ENCODE assay signal across 24 mouse cellular contexts in genomic region chr7:6239787-6240186, GRCm38 (mm10). TPM values are rescaled to one million over a fixed set of nuclear protein-coding genes. Genes with fewer than 3 reads are reported as not detected.
DNase-seq lines count a peak whose midpoint lies in the region; ATAC-seq and TF ChIP-seq lines count a peak whose summit lies in the region.
"Had no signal": no experiment of that assay in that cellular context is flagged by ENCODE, and none has a peak within 500 bp of the region (broad histone marks: within the 10 kb centered on the region; RNA-seq: fewer than 3 reads in every experiment).

No protein-coding gene starts in this region.

- peak overlapping the region; percentile 62 for H3K9ac ChIP-seq in ES-E14 (ENCODE audit: insufficient read depth, low read depth, low read length, poor library complexity, severe bottlenecking)
- no peak overlapping the region for H3K9ac ChIP-seq in hindbrain, embryonic 11.5 days (ENCODE audit: low read depth, low read length)
- H3K9ac ChIP-seq: embryonic facial prominence, embryonic 12.5 days; forebrain, embryonic 12.5 days; heart, embryonic 15.5 days; hindbrain, embryonic 14.5 days had no signal

- WGBS in hindbrain, embryonic 11.5 days: 56% methylated on average over 11 of the region's 11 CpGs

- no peak for ATAC-seq in hindbrain, embryonic 11.5 days (ENCODE audit: low FRiP score)
- ATAC-seq: forebrain, embryonic 16.5 days had no signal

- H3K9me3 ChIP-seq in ES-E14 (ENCODE audit: control insufficient read depth, insufficient read depth, low read depth, low read length): no peaks in the 10 kb centered on the region
- no peaks in the 10 kb centered on the region for H3K9me3 ChIP-seq in hindbrain, embryonic 11.5 days (ENCODE audit: control insufficient read depth, low read length)
- H3K9me3 ChIP-seq: embryonic facial prominence, embryonic 12.5 days; forebrain, embryonic 12.5 days; heart, embryonic 15.5 days had no signal

- in situ Hi-C loops in ES-E14 (cut with MboI; ENCODE audit: low sequenced_read_pairs in 2 of 2, unreplicated experiment in 2 of 2): no loop called here

- DNase-seq in kidney, adult 9 months: peak; percentile 35
- DNase-seq in kidney, postnatal 10 days: no peak
- peak; percentile 17 for DNase-seq in testis, postnatal 14 days (ENCODE audit: low spot score)
- no peak for DNase-seq in testis, postnatal 10 days (ENCODE audit: low spot score)
- peak; percentile 70 for DNase-seq in ES-E14 (ENCODE audit: low read depth, low spot score)
- no peak for DNase-seq in hindbrain, embryonic 11.5 days (ENCODE audit: low spot score)
- DNase-seq in ovary, postnatal 10 days (ENCODE audit: low spot score): no peak
- DNase-seq: adrenal gland, postnatal 10 days; cerebellum, adult 11-12 months; cerebellum, adult 9-10 months; cerebellum, postnatal 25 days; gastrocnemius, postnatal 10 days; heart, adult 2 months; heart, postnatal 14 days had no signal

- no peak overlapping the region for H3K27ac ChIP-seq in ES-E14 (ENCODE audit: insufficient read depth, low read depth, low read length, poor library complexity, severe bottlenecking)
- H3K27ac ChIP-seq in hindbrain, embryonic 11.5 days (ENCODE audit: low read depth, low read length): no peak overlapping the region
- H3K27ac ChIP-seq: embryonic facial prominence, embryonic 12.5 days; forebrain, embryonic 12.5 days; heart, adult 2 months; heart, embryonic 15.5 days; hindbrain, embryonic 14.5 days had no signal

- no peaks in the 10 kb centered on the region; the same call in 1 of the 2 replicates for H3K36me3 ChIP-seq in ES-E14 (ENCODE audit: control insufficient read depth, insufficient read depth, low read length, poor library complexity, severe bottlenecking)
- no peaks in the 10 kb centered on the region for H3K36me3 ChIP-seq in hindbrain, embryonic 11.5 days (ENCODE audit: control insufficient read depth, insufficient read depth, low read length)
- H3K36me3 ChIP-seq: embryonic facial prominence, embryonic 12.5 days; forebrain, embryonic 12.5 days; heart, embryonic 15.5 days had no signal

- H3K27me3 ChIP-seq in hindbrain, embryonic 11.5 days (ENCODE audit: control insufficient read depth, insufficient read depth, low read length): no peaks in the 10 kb centered on the region
- H3K27me3 ChIP-seq: embryonic facial prominence, embryonic 12.5 days; forebrain, embryonic 12.5 days; heart, embryonic 15.5 days had no signal

- H3K4me2 ChIP-seq in hindbrain, embryonic 11.5 days (replicated peaks; ENCODE audit: low read depth, low read length): no peak overlapping the region
- H3K4me2 ChIP-seq: embryonic facial prominence, embryonic 12.5 days; forebrain, embryonic 12.5 days; heart, embryonic 11.5 days; heart, embryonic 15.5 days; hindbrain, embryonic 14.5 days had no signal

- peaks cover 2 to 11% of the 10 kb centered on the region in 2 experiments; a peak in 2 of 4 replicates for H3K4me1 ChIP-seq in ES-E14 (ENCODE audit: control insufficient read depth in 2 of 2, insufficient read depth in 2 of 2, low read length in 2 of 2, poor library complexity in 1 of 2)
- no peaks in the 10 kb centered on the region for H3K4me1 ChIP-seq in hindbrain, embryonic 11.5 days (replicated peaks; ENCODE audit: control insufficient read depth, insufficient read depth, low read length)
- H3K4me1 ChIP-seq: embryonic facial prominence, embryonic 12.5 days; forebrain, embryonic 12.5 days; heart, embryonic 15.5 days had no signal

- H3K4me3 ChIP-seq in ES-E14 (ENCODE audit: insufficient read depth in 1 of 2, low read depth in 1 of 2, low read length in 2 of 2, poor library complexity in 1 of 2, severe bottlenecking in 1 of 2): peak overlapping the region in 1 of 2 experiments; percentile 38; a peak in 2 of 4 replicates
- H3K4me3 ChIP-seq in hindbrain, embryonic 11.5 days (ENCODE audit: low read depth, low read length): no peak overlapping the region
- H3K4me3 ChIP-seq: embryonic facial prominence, embryonic 12.5 days; forebrain, embryonic 12.5 days; heart, adult 2 months; heart, embryonic 15.5 days had no signal

TF ChIP-seq in ES-E14, 5 proteins besides CTCF, POLR2A, EP300 and RAD21:
- TF ChIP-seq CHD2 (IDR thresholded peaks at IDR 0.05; ENCODE audit: low read depth, low read length) (peak; percentile 75; the same call in 1 of the 2 replicates), ZC3H11A (IDR thresholded peaks at IDR 0.05; ENCODE audit: borderline replicate concordance, low read depth, low read length) (no peak), HCFC1 (IDR thresholded peaks at IDR 0.05; ENCODE audit: borderline replicate concordance, insufficient read depth, low read length) (no peak), MAFK (IDR thresholded peaks at IDR 0.05; ENCODE audit: insufficient read depth, low read depth, low read length) (no peak), ZNF384 (IDR thresholded peaks at IDR 0.05; ENCODE audit: low read depth, low read length) (no peak)

RNA-seq across cellular contexts. Expression of gene Epp13, which starts 12.7 kb away (rescaled TPM):
- total RNA-seq in ES-E14 (2012; rRNA removed): 9.7 and 12.4 TPM in 2 replicates
- not detected in 2 replicates for polyA plus RNA-seq in hindbrain, embryonic 11.5 days (2014; fragmentation: Nextera tagmentation; extraction: Ambion mirVana)
- total RNA-seq: adrenal gland, postnatal 10 days; gastrocnemius, postnatal 10 days; heart, adult 2 months; heart, postnatal 14 days; hematopoietic stem cell, adult 5-6 weeks had no signal
- polyA plus RNA-seq: cortical plate, adult 2 months; embryonic facial prominence, embryonic 12.5 days; forebrain, embryonic 12.5 days; forebrain, embryonic 16.5 days; frontal cortex, adult 2 months; heart, adult 2 months; heart, embryonic 11.5 days; heart, embryonic 15.5 days; hindbrain, embryonic 14.5 days had no signal

RNA-seq across cellular contexts. Expression of gene Zscan5b, which starts 17.7 kb away (rescaled TPM):
- total RNA-seq in ES-E14 (2012; rRNA removed): 2.1 and 3.3 TPM in 2 replicates
- polyA plus RNA-seq in hindbrain, embryonic 11.5 days (2014; fragmentation: Nextera tagmentation; extraction: Ambion mirVana): not detected in 2 replicates
- total RNA-seq: adrenal gland, postnatal 10 days; gastrocnemius, postnatal 10 days; heart, adult 2 months; heart, postnatal 14 days; hematopoietic stem cell, adult 5-6 weeks had no signal
- polyA plus RNA-seq: cortical plate, adult 2 months; embryonic facial prominence, embryonic 12.5 days; forebrain, embryonic 12.5 days; forebrain, embryonic 16.5 days; frontal cortex, adult 2 months; gonadal fat pad, adult 2 months; heart, adult 2 months; heart, embryonic 11.5 days; heart, embryonic 15.5 days; hindbrain, embryonic 14.5 days had no signal

RNA-seq across cellular contexts. Expression of gene Galp, which starts 42.9 kb away (rescaled TPM):
- not detected in 2 replicates for total RNA-seq in ES-E14 (2012; rRNA removed)
- polyA plus RNA-seq in hindbrain, embryonic 11.5 days (2014; fragmentation: Nextera tagmentation; extraction: Ambion mirVana): not detected in 2 replicates
- total RNA-seq: adrenal gland, postnatal 10 days; gastrocnemius, postnatal 10 days; heart, adult 2 months; heart, postnatal 14 days; hematopoietic stem cell, adult 5-6 weeks had no signal
- polyA plus RNA-seq: cortical plate, adult 2 months; embryonic facial prominence, embryonic 12.5 days; forebrain, embryonic 12.5 days; forebrain, embryonic 16.5 days; frontal cortex, adult 2 months; gonadal fat pad, adult 2 months; heart, adult 2 months; heart, embryonic 11.5 days; heart, embryonic 15.5 days; hindbrain, embryonic 14.5 days had no signal

RNA-seq across cellular contexts. Expression of gene Zfp667, which starts 46.6 kb away (rescaled TPM):
- 2.3 and 3.2 TPM in 2 replicates for total RNA-seq in ES-E14 (2012; rRNA removed)
- 15.1 and 16.5 TPM in 2 replicates for polyA plus RNA-seq in hindbrain, embryonic 11.5 days (2014; fragmentation: Nextera tagmentation; extraction: Ambion mirVana)

Comparison
In these comparisons a context has a peak if more than half of its experiments do, and no peak if none do; other contexts are left out.
1. DNase-seq: peak in kidney, adult 9 months (single experiment), testis, postnatal 14 days (single experiment) and ES-E14 (single experiment); none in kidney, postnatal 10 days (single experiment), testis, postnatal 10 days (single experiment), hindbrain, embryonic 11.5 days (single experiment) and ovary, postnatal 10 days (single experiment).